Mouse (Mus musculus): ENCODE data around the gene Dgat2l6.

The Dgat2l6 gene

GRCm38 (mm10) chrX:100524471-100524870 is at the start of gene Dgat2l6:
Gene Dgat2l6, plus strand, starts transcription at chrX:100524838.
- DNase-seq: no peak

- no peak for DNase-seq
These were observed 48.9 kb upstream of the Dgat2l6 start for GRCm38 (mm10) chrX:100475569-100476223.

- peak; percentile 50 to 67 for DNase-seq
These were observed 44.3 kb upstream of the Dgat2l6 start for GRCm38 (mm10) chrX:100480317-100480716.

- no peak for DNase-seq
These were observed 31.1 kb upstream of the Dgat2l6 start for GRCm38 (mm10) chrX:100493500-100494067.

- peak; percentile 65 to 82 for DNase-seq
These were observed 30.3 kb upstream of the Dgat2l6 start, which contains the start of gene Igbp1 for GRCm38 (mm10) chrX:100494068-100494978. Gene Igbp1, plus strand, starts transcription at chrX:100494291.

GRCm38 (mm10) chrX:100504175-100504851 is 20.3 kb upstream of the Dgat2l6 start:
- no peak for DNase-seq

GRCm38 (mm10) chrX:100508164-100508563 is 16.5 kb upstream of the Dgat2l6 start:
- no peak for DNase-seq

GRCm38 (mm10) chrX:100509921-100510320 is 14.7 kb upstream of the Dgat2l6 start:
- DNase-seq: no peak

GRCm38 (mm10) chrX:100516683-100517082 is 8.0 kb upstream of the Dgat2l6 start:
- DNase-seq: no peak

- DNase-seq: no peak
These were observed 7.0 kb upstream of the Dgat2l6 start for GRCm38 (mm10) chrX:100517626-100518025.

- no peak for DNase-seq
These were observed 6.1 kb upstream of the Dgat2l6 start for GRCm38 (mm10) chrX:100518532-100518931.

GRCm38 (mm10) chrX:100556026-100556425 is 31.4 kb downstream of the Dgat2l6 start:
- no peak for DNase-seq

- DNase-seq: no peak
These were observed 41.1 kb downstream of the Dgat2l6 start for GRCm38 (mm10) chrX:100565696-100566095.

- no peak for DNase-seq
These were observed 47.3 kb downstream of the Dgat2l6 start, which contains the start of gene Awat1 for GRCm38 (mm10) chrX:100571951-100572350. Gene Awat1, plus strand, starts transcription at chrX:100572251.

GRCm38 (mm10) chrX:100594791-100595190 is 70.2 kb downstream of the Dgat2l6 start, which contains the start of gene P2ry4:
Gene P2ry4, minus strand, starts transcription at chrX:100594869.
- no peak for DNase-seq

Data from cerebellum, adult 18-20 months (tissue).